Mouse (Mus musculus): ENCODE measurements at regions not wholly inside any gene's neighbourhood (a gene's known extent, or its start where the extent isn't known, plus 50 kb on each side); places are given as distances from the start of the nearest gene placed in this dataset.
"Not testable (repeated sequence)": the region's sequence is repeated elsewhere in the genome, so short reads cannot be mapped to it uniquely, and the experiment has no call there.

DNA sequence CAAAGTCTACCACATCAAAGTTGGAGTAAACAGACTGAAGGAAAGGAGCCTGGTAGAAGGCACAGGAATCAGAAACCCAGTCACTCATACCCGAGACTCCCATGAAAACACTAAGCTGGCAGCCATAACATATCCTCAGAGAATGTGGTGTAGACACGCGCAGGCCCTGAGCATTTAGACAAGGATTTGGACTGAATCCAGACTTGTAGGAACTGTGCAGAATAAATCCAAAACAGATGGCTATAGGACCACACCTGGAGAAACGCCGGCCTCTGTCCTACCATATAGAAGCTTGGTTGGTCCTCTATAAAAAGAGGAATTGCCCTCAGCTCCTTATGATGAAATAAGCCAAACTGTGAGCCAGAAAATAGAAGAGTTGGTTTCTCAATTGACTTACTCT lies 124.3 kb upstream of the Kcnk2 start:
- no peaks in the 10 kb centered on the region for H3K27me3 ChIP-seq (ENCODE audit: insufficient read depth, low read length)
- H3K9me3 ChIP-seq (ENCODE audit: low read length): no peaks in the 10 kb centered on the region
- no peak overlapping the region for H3K27ac ChIP-seq (ENCODE audit: low read length)
- H3K4me2 ChIP-seq (replicated peaks; ENCODE audit: low read depth, low read length): no peak overlapping the region
- H3K4me1 ChIP-seq (ENCODE audit: insufficient read depth, low read length): no peaks in the 10 kb centered on the region
- ATAC-seq (ENCODE audit: low FRiP score, low TSS enrichment): no peak
- H3K9ac ChIP-seq (replicated peaks; ENCODE audit: low read length): no peak overlapping the region
- H3K36me3 ChIP-seq (ENCODE audit: insufficient read depth, low read length): no peaks in the 10 kb centered on the region
- 84% methylated on average over 5 of the region's 5 CpGs for WGBS
- no peak overlapping the region for H3K4me3 ChIP-seq (ENCODE audit: low read length)

DNA sequence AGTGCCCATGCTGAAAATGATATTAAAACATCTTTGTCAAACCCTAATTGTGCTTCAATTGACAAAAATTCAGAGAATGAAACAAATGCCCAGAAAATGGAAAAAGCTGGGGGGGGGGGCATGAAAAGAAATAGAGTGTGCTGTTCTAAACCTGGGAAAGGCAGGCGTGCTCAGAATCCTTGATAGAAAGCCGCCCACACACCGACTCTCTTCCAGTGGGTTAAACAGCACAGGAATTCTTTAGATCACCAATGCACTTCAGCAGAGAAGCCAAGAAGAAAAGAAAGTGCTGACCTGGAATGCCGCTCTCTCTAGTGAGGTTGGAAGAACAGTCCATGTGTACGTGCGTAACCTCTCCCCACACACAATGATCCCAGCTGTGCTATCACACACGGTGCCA lies 113.4 kb upstream of the Kcnk2 start:
- H3K9me3 ChIP-seq (ENCODE audit: low read length): no peaks in the 10 kb centered on the region
- H3K36me3 ChIP-seq (ENCODE audit: insufficient read depth, low read length): no peaks in the 10 kb centered on the region
- ATAC-seq (ENCODE audit: low FRiP score, low TSS enrichment): no peak
- H3K27ac ChIP-seq (ENCODE audit: low read length): no peak overlapping the region
- no peak overlapping the region for H3K9ac ChIP-seq (replicated peaks; ENCODE audit: low read length)
- no peak overlapping the region for H3K4me3 ChIP-seq (ENCODE audit: low read length)
- H3K27me3 ChIP-seq (ENCODE audit: insufficient read depth, low read length): no peaks in the 10 kb centered on the region
- no peaks in the 10 kb centered on the region for H3K4me1 ChIP-seq (ENCODE audit: insufficient read depth, low read length)
- no peak overlapping the region for H3K4me2 ChIP-seq (replicated peaks; ENCODE audit: low read depth, low read length)
- WGBS: 70% methylated on average over 7 of the region's 7 CpGs

DNA sequence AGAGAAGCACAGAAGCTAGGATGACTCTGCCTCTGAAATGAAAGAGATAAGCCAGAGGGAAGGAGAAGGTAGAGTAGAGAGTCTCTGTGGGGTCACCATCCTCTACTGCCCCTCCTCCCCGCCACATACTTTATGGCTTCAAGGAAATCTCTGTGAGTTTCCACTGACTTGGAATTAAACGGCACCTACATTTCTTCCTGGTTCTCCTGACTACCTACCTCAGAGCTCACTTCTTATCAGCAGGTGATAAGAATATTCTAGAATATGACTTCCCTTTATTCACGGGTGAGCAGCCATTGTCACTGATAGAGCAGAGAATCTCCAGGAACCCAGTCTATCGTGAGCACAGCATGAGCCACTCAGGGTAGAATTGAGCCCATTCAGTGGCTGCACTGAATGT lies 111.3 kb upstream of the Kcnk2 start:
- no peak overlapping the region for H3K4me3 ChIP-seq (ENCODE audit: low read length)
- H3K27me3 ChIP-seq (ENCODE audit: insufficient read depth, low read length): no peaks in the 10 kb centered on the region
- H3K9ac ChIP-seq (replicated peaks; ENCODE audit: low read length): no peak overlapping the region
- H3K36me3 ChIP-seq (ENCODE audit: insufficient read depth, low read length): no peaks in the 10 kb centered on the region
- 77% methylated on average over 4 of the region's 4 CpGs for WGBS
- no peak overlapping the region for H3K27ac ChIP-seq (ENCODE audit: low read length)
- H3K4me1 ChIP-seq (ENCODE audit: insufficient read depth, low read length): no peaks in the 10 kb centered on the region
- peaks cover 11% of the 10 kb centered on the region for H3K9me3 ChIP-seq (ENCODE audit: low read length)
- no peak overlapping the region for H3K4me2 ChIP-seq (replicated peaks; ENCODE audit: low read depth, low read length)
- ATAC-seq (ENCODE audit: low FRiP score, low TSS enrichment): no peak

DNA sequence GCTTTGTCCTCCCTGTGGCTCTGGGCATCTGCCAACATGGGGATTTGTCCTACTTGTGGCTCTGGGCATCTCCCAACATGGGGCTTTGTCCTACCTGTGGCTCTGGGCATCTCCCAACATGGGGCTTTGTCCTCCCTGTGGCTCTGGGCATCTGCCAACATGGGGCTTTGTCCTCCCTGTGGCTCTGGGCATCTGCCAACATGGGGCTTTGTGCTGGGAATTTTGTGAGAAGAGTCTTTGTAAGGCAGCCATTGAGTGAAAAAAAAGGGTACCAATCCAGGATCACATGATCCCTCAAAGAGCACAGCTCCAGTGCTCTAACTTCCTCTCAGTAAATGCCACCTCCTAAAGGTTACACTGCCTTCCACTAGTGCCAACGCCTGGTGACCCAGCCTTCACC lies 105.2 kb upstream of the Kcnk2 start:
- ATAC-seq (ENCODE audit: low FRiP score, low TSS enrichment); H3K36me3 ChIP-seq (ENCODE audit: insufficient read depth, low read length); H3K4me3 ChIP-seq (ENCODE audit: low read length); H3K4me1 ChIP-seq (ENCODE audit: insufficient read depth, low read length); H3K27ac ChIP-seq (ENCODE audit: low read length); H3K9ac ChIP-seq (replicated peaks; ENCODE audit: low read length); H3K27me3 ChIP-seq (ENCODE audit: insufficient read depth, low read length); H3K4me2 ChIP-seq (replicated peaks; ENCODE audit: low read depth, low read length): not testable (repeated sequence)
- peaks cover 16% of the 10 kb centered on the region for H3K9me3 ChIP-seq (ENCODE audit: low read length)
- 75% methylated on average over 1 of the region's 1 CpGs for WGBS

DNA sequence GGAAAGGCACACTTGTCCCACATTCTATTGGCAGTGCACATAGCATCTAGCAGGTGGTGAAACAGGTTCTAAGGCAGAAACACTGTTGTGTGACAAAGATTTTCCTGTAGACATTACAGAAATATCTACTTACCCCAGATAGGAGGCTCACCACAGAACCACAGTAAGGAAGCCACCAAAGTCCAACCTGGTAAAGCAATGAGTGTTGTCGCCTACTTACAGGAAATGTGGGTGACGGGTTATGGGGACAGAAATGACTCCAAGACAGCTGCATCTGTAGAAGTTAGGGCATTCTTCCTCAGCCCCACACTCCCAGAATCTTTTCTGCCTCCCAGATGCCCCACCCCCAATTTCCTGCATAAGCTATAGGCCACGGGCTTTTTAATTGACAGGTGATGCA lies 97.6 kb upstream of the Kcnk2 start:
- no peaks in the 10 kb centered on the region for H3K36me3 ChIP-seq (ENCODE audit: insufficient read depth, low read length)
- H3K4me1 ChIP-seq (ENCODE audit: insufficient read depth, low read length): peaks cover 26% of the 10 kb centered on the region; the same call in 1 of the 2 replicates
- ATAC-seq (ENCODE audit: low FRiP score, low TSS enrichment): no peak
- H3K9me3 ChIP-seq (ENCODE audit: low read length): no peaks in the 10 kb centered on the region
- H3K4me3 ChIP-seq (ENCODE audit: low read length): no peak overlapping the region
- H3K27me3 ChIP-seq (ENCODE audit: insufficient read depth, low read length): no peaks in the 10 kb centered on the region
- WGBS: 78% methylated on average over 3 of the region's 3 CpGs
- H3K9ac ChIP-seq (replicated peaks; ENCODE audit: low read length): no peak overlapping the region
- peak overlapping the region; percentile 4; the same call in 1 of the 2 replicates for H3K27ac ChIP-seq (ENCODE audit: low read length)
- no peak overlapping the region for H3K4me2 ChIP-seq (replicated peaks; ENCODE audit: low read depth, low read length)

DNA sequence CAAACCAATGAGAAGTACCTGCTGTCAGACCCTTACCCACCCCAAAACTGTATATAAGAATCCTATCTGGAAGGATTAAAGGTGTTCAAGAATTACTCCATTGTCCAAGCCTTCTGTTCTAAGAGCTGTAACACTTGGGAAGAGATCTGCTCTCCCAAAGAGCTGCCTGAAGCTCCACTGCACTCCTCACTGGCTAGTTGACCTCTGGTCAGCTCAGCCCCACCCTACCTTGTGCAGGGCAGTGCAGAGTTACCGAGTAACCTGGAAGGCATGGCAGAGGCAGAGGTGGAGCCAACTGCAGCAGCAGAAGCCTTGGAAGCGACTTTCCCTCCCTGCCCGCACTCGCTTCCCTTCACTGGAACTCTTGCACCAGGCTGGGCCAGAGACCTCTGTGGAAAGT lies 97.1 kb upstream of the Kcnk2 start:
- Histone ChIP-seq H3K4me1 (ENCODE audit: insufficient read depth, low read length) (peaks cover 30% of the 10 kb centered on the region), H3K4me3 (ENCODE audit: low read length) (no peak overlapping the region), H3K9ac (replicated peaks; ENCODE audit: low read length) (no peak overlapping the region), H3K9me3 (ENCODE audit: low read length) (no peaks in the 10 kb centered on the region), H3K27ac (ENCODE audit: low read length) (peak overlapping the region; percentile 56; the same call in 1 of the 2 replicates), H3K4me2 (replicated peaks; ENCODE audit: low read depth, low read length) (no peak overlapping the region), H3K27me3 (ENCODE audit: insufficient read depth, low read length) (no peaks in the 10 kb centered on the region), H3K36me3 (ENCODE audit: insufficient read depth, low read length) (no peaks in the 10 kb centered on the region)
- peak; percentile 91 for ATAC-seq (ENCODE audit: low FRiP score, low TSS enrichment)
- 53% methylated on average over 4 of the region's 4 CpGs for WGBS

DNA sequence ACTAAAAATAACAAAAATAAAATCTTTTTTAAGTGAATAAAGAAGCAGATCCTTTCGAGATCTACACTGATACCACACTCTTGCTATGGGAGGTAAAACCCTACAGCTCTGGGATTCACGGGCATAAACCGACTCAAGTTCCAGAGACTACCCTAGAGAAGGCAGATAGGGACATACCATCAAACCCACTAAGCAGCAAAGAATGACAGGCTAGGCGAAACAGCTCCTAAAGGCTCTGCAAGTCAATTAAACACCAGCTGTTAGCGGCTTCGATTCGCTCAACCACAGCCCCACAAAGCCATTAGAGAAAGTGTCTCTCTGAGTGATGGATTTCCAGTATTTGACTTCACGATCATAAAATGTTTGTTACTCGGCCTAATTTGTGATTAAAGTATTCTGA lies 95.0 kb upstream of the Kcnk2 start:
- H3K9ac ChIP-seq (replicated peaks; ENCODE audit: low read length): no peak overlapping the region
- peaks cover 30% of the 10 kb centered on the region for H3K4me1 ChIP-seq (ENCODE audit: insufficient read depth, low read length)
- H3K4me2 ChIP-seq (replicated peaks; ENCODE audit: low read depth, low read length): no peak overlapping the region
- no peaks in the 10 kb centered on the region for H3K36me3 ChIP-seq (ENCODE audit: insufficient read depth, low read length)
- H3K9me3 ChIP-seq (ENCODE audit: low read length): no peaks in the 10 kb centered on the region
- no peak overlapping the region for H3K27ac ChIP-seq (ENCODE audit: low read length)
- H3K4me3 ChIP-seq (ENCODE audit: low read length): no peak overlapping the region
- 53% methylated on average over 9 of the region's 9 CpGs for WGBS
- no peak for ATAC-seq (ENCODE audit: low FRiP score, low TSS enrichment)
- no peaks in the 10 kb centered on the region for H3K27me3 ChIP-seq (ENCODE audit: insufficient read depth, low read length)

DNA sequence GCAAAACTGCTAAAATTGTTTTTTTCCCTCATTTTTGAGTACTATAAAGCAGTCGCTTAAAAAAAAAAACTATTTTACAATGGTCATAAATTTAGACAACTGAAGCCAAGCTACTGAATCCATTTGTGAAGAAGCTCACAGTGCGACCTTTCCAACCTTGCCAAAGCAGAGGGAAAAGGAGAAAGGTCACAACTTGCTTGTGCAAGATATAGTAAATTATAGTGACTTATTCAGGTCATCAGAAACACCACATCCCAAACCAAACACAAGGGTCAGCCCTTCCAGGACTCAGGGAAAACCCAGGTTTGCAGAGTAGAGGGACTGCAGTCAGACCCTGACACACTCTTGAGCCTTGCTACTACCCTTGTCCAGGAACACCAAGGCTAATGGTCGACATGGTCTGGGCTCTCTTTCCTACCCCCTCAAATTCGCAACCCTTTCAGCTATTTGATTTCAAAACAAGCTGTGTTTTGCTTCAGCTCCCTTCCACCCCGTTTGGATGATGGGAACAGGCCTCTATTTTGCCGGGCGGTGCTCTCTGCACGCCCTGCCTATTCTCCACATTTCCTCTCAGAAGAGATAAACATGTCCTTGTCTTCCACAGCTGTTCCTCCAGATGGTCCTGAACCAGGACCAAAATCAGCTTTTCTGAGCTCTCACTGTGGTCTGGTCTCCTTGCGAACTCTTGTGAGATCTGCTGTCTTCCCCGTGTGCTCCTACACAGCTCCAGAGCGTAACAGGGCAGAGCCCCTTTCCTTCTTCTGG lies 93.5 kb upstream of the Kcnk2 start:
- H3K4me3 ChIP-seq (ENCODE audit: low read length): no peak overlapping the region
- H3K9ac ChIP-seq (replicated peaks; ENCODE audit: low read length): no peak overlapping the region
- WGBS: 43% methylated on average over 11 of the region's 11 CpGs
- H3K4me2 ChIP-seq (replicated peaks; ENCODE audit: low read depth, low read length): no peak overlapping the region
- H3K36me3 ChIP-seq (ENCODE audit: insufficient read depth, low read length): no peaks in the 10 kb centered on the region
- no peaks in the 10 kb centered on the region for H3K9me3 ChIP-seq (ENCODE audit: low read length)
- peak overlapping the region; percentile 27; the same call in 1 of the 2 replicates for H3K27ac ChIP-seq (ENCODE audit: low read length)
- H3K4me1 ChIP-seq (ENCODE audit: insufficient read depth, low read length): peaks cover 30% of the 10 kb centered on the region
- ATAC-seq (ENCODE audit: low FRiP score, low TSS enrichment): peak; percentile 39; the same call in 1 of the 2 replicates
- H3K27me3 ChIP-seq (ENCODE audit: insufficient read depth, low read length): no peaks in the 10 kb centered on the region

DNA sequence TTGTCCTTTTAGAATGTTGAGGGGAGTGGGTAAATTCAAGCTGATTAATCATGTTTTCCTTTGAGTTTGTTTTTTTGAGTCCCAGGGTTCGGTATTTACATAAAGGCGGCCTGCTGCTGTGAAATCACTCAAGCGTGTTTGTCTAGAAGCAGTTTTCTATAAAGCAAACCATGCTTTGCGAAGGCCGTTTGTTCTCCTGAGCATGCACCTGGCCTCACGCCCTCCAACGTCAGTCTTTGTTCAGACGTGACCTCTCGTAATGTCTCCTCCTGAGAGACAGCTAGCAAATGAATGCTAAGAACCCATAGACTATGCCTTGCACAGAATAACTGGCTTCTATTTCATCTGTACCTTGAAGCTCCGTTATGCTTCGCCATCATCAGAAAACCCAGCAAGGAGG lies 92.8 kb upstream of the Kcnk2 start:
- no peak for ATAC-seq (ENCODE audit: low FRiP score, low TSS enrichment)
- H3K9me3 ChIP-seq (ENCODE audit: low read length): no peaks in the 10 kb centered on the region
- H3K27ac ChIP-seq (ENCODE audit: low read length): no peak overlapping the region
- H3K4me1 ChIP-seq (ENCODE audit: insufficient read depth, low read length): peaks cover 27% of the 10 kb centered on the region
- no peak overlapping the region for H3K4me2 ChIP-seq (replicated peaks; ENCODE audit: low read depth, low read length)
- H3K27me3 ChIP-seq (ENCODE audit: insufficient read depth, low read length): no peaks in the 10 kb centered on the region
- H3K36me3 ChIP-seq (ENCODE audit: insufficient read depth, low read length): no peaks in the 10 kb centered on the region
- H3K4me3 ChIP-seq (ENCODE audit: low read length): no peak overlapping the region
- 36% methylated on average over 11 of the region's 11 CpGs for WGBS
- H3K9ac ChIP-seq (replicated peaks; ENCODE audit: low read length): no peak overlapping the region

DNA sequence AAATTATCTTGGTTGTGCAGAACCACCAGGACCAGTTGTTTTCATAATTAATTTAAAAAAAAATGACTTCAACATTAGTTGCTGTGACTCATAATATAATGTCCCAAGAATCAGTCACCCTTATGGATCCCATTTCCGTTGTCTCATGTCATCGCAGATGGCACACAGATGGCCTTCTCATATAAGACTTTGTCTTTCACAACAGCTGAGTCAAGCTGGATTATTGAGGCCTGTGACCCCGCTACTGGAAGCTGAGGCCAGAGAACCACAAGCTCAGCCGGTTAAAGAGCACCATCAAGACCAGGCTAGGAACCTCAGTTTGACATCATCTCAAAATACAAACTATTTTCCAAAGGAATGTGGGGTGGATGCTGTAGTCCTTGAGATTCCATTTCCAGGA lies 83.3 kb upstream of the Kcnk2 start:
- Histone ChIP-seq H3K36me3 (ENCODE audit: insufficient read depth, low read length) (no peaks in the 10 kb centered on the region), H3K27me3 (ENCODE audit: insufficient read depth, low read length) (no peaks in the 10 kb centered on the region), H3K4me1 (ENCODE audit: insufficient read depth, low read length) (no peaks in the 10 kb centered on the region), H3K4me3 (ENCODE audit: low read length) (no peak overlapping the region), H3K9ac (replicated peaks; ENCODE audit: low read length) (no peak overlapping the region), H3K4me2 (replicated peaks; ENCODE audit: low read depth, low read length) (no peak overlapping the region), H3K9me3 (ENCODE audit: low read length) (no peaks in the 10 kb centered on the region), H3K27ac (ENCODE audit: low read length) (no peak overlapping the region)
- 80% methylated on average over 4 of the region's 4 CpGs for WGBS
- no peak for ATAC-seq (ENCODE audit: low FRiP score, low TSS enrichment)
